Mouse (Mus musculus): ENCODE measurements at regions not wholly inside any gene's neighbourhood (a gene's known extent, or its start where the extent isn't known, plus 50 kb on each side); places are given as distances from the start of the nearest gene placed in this dataset.

GRCm38 (mm10) chr12:109864826-109865225, 264.7 kb upstream of the Rtl1 start:
- ATAC-seq (replicated peaks; ENCODE audit: poor library complexity, severe bottlenecking) = no peak

GRCm38 (mm10) chr12:109871021-109871420, 270.9 kb upstream of the Rtl1 start:
- no peak for ATAC-seq (replicated peaks; ENCODE audit: poor library complexity, severe bottlenecking)

- ATAC-seq (replicated peaks; ENCODE audit: poor library complexity, severe bottlenecking) = no peak
Measured at GRCm38 (mm10) chr12:109874466-109874865, 274.3 kb upstream of the Rtl1 start.

- no peak for ATAC-seq (replicated peaks; ENCODE audit: poor library complexity, severe bottlenecking)
Measured at GRCm38 (mm10) chr12:109881108-109881507, 281.0 kb upstream of the Rtl1 start.

GRCm38 (mm10) chr12:109891206-109891605, 291.1 kb upstream of the Rtl1 start:
- no peak for ATAC-seq (replicated peaks; ENCODE audit: poor library complexity, severe bottlenecking)

- peak; percentile 67 for ATAC-seq (replicated peaks; ENCODE audit: poor library complexity, severe bottlenecking)
Measured at GRCm38 (mm10) chr12:109892834-109893233, 292.7 kb upstream of the Rtl1 start.

GRCm38 (mm10) chr12:109893657-109894056, 293.5 kb upstream of the Rtl1 start:
- no peak for ATAC-seq (replicated peaks; ENCODE audit: poor library complexity, severe bottlenecking)

- ATAC-seq (replicated peaks; ENCODE audit: poor library complexity, severe bottlenecking) = no peak
Measured at GRCm38 (mm10) chr12:109895389-109895788, 295.3 kb upstream of the Rtl1 start.

GRCm38 (mm10) chr12:109896397-109896796, 296.3 kb upstream of the Rtl1 start:
- ATAC-seq (replicated peaks; ENCODE audit: poor library complexity, severe bottlenecking) = no peak

- ATAC-seq (replicated peaks; ENCODE audit: poor library complexity, severe bottlenecking) = no peak
Measured at GRCm38 (mm10) chr12:109896906-109897305, 296.8 kb upstream of the Rtl1 start.

- no peak for ATAC-seq (replicated peaks; ENCODE audit: poor library complexity, severe bottlenecking)
Measured at GRCm38 (mm10) chr12:109897861-109898385, 297.8 kb upstream of the Rtl1 start.

- no peak for ATAC-seq (replicated peaks; ENCODE audit: poor library complexity, severe bottlenecking)
Measured at GRCm38 (mm10) chr12:109899420-109899819, 299.3 kb upstream of the Rtl1 start.

GRCm38 (mm10) chr12:109910966-109911495, 310.9 kb upstream of the Rtl1 start:
- ATAC-seq (replicated peaks; ENCODE audit: poor library complexity, severe bottlenecking) = no peak

- ATAC-seq (replicated peaks; ENCODE audit: poor library complexity, severe bottlenecking) = no peak
Measured at GRCm38 (mm10) chr12:109911506-109911905, 311.4 kb upstream of the Rtl1 start.

GRCm38 (mm10) chr12:109917761-109918160, 317.6 kb upstream of the Rtl1 start:
- no peak for ATAC-seq (replicated peaks; ENCODE audit: poor library complexity, severe bottlenecking)

- ATAC-seq (replicated peaks; ENCODE audit: poor library complexity, severe bottlenecking) = no peak
Measured at GRCm38 (mm10) chr12:109918901-109919300, 318.8 kb upstream of the Rtl1 start.

GRCm38 (mm10) chr12:109922111-109922510, 322.0 kb upstream of the Rtl1 start:
- ATAC-seq (replicated peaks; ENCODE audit: poor library complexity, severe bottlenecking) = no peak

GRCm38 (mm10) chr12:109925866-109926265, 325.7 kb upstream of the Rtl1 start:
- ATAC-seq (replicated peaks; ENCODE audit: poor library complexity, severe bottlenecking) = no peak

- ATAC-seq (replicated peaks; ENCODE audit: poor library complexity, severe bottlenecking) = no peak
Measured at GRCm38 (mm10) chr12:109926643-109927042, 326.5 kb upstream of the Rtl1 start.

GRCm38 (mm10) chr12:109946179-109946578, 332.7 kb upstream of the Dio3 start:
- ATAC-seq (replicated peaks; ENCODE audit: poor library complexity, severe bottlenecking) = no peak

GRCm38 (mm10) chr12:109946936-109947335, 331.9 kb upstream of the Dio3 start:
- no peak for ATAC-seq (replicated peaks; ENCODE audit: poor library complexity, severe bottlenecking)

- ATAC-seq (replicated peaks; ENCODE audit: poor library complexity, severe bottlenecking) = no peak
Measured at GRCm38 (mm10) chr12:109947886-109948433, 330.9 kb upstream of the Dio3 start.

Measured in granulocyte monocyte progenitor cell, adult 5-6 weeks (primary cell).